Mouse (Mus musculus) ES-E14 (cell line): ENCODE data around the gene Tmem97. TPM values are rescaled to one million over a fixed set of nuclear protein-coding genes. Genes with fewer than 3 reads are reported as not detected.
"Not testable (repeated sequence)": the region's sequence is repeated elsewhere in the genome, so short reads cannot be mapped to it uniquely, and the experiment has no call there.

Source experiments
- DNase-seq: peaks from one replicate; pipeline ENCODE4 v3.0.0-alpha.2; 2013; ENCODE audit warnings: low read depth, low spot score
- H3K27ac ChIP-seq: 2 replicates; pipeline ENCODE4 v1.5.1; 2012; ENCODE audit warnings: low read depth, mild to moderate bottlenecking, low read length, moderate library complexity, mixed read lengths; ENCODE audit not compliant: poor library complexity, insufficient read depth, severe bottlenecking
- H3K36me3 ChIP-seq: 2 replicates; pipeline ENCODE4 v1.6.1; 2012; ENCODE audit warnings: mild to moderate bottlenecking, low read length, moderate library complexity, mixed read lengths; ENCODE audit not compliant: control insufficient read depth, poor library complexity, insufficient read depth, severe bottlenecking
- H3K4me1 ChIP-seq, 2 experiments: fragments of 150-350 bp in 1 of 2; sonication (generic) in 1 of 2; 2 replicates each; pipeline ENCODE4 v1.6.1; 2012; ENCODE audit warnings: low read length in 2 of 2, mild to moderate bottlenecking in 1 of 2, mixed read lengths in 1 of 2; ENCODE audit not compliant: control insufficient read depth in 2 of 2, insufficient read depth in 2 of 2, poor library complexity in 1 of 2
- H3K4me3 ChIP-seq, 2 experiments: fragments of 150-350 bp in 1 of 2; sonication (generic) in 1 of 2; 2 replicates each; pipeline ENCODE4 v1.5.1; 2012; ENCODE audit warnings: low read length in 2 of 2, low read depth in 1 of 2, mild to moderate bottlenecking in 1 of 2, mixed read lengths in 1 of 2; ENCODE audit not compliant: insufficient read depth in 1 of 2, poor library complexity in 1 of 2, severe bottlenecking in 1 of 2
- H3K9ac ChIP-seq: 2 replicates; pipeline ENCODE4 v1.6.1; 2012; ENCODE audit warnings: low read depth, mild to moderate bottlenecking, low read length, mixed read lengths; ENCODE audit not compliant: poor library complexity, insufficient read depth, severe bottlenecking
- H3K9me3 ChIP-seq: fragments of 150-350 bp; sonication (generic); 2 replicates; pipeline ENCODE4 v1.6.1; 2012; ENCODE audit warnings: low read depth, mild to moderate bottlenecking, low read length; ENCODE audit not compliant: control insufficient read depth, insufficient read depth
- CHD2 ChIP-seq: IDR thresholded peaks from 2 replicates; pipeline ENCODE4 v1.6.1; 2014; ENCODE audit warnings: mild to moderate bottlenecking, low read depth, low read length, inconsistent platforms
- HCFC1 ChIP-seq: IDR thresholded peaks from 2 replicates; pipeline ENCODE4 v1.6.1; 2012; ENCODE audit warnings: low read length, inconsistent platforms, borderline replicate concordance; ENCODE audit not compliant: insufficient read depth
- MAFK ChIP-seq: IDR thresholded peaks from 2 replicates; pipeline ENCODE4 v1.6.1; 2014; ENCODE audit warnings: mild to moderate bottlenecking, low read depth, low read length, inconsistent platforms; ENCODE audit not compliant: insufficient read depth
- ZC3H11A ChIP-seq: IDR thresholded peaks from 2 replicates; pipeline ENCODE4 v1.6.1; 2012; ENCODE audit warnings: low read depth, mild to moderate bottlenecking, inconsistent platforms, low read length, borderline replicate concordance
- ZNF384 ChIP-seq: IDR thresholded peaks from 2 replicates; pipeline ENCODE4 v1.6.1; 2012; ENCODE audit warnings: low read depth, low read length, inconsistent platforms
- in situ Hi-C, 2 experiments: fragments of 600-800 bp; cut with MboI; formaldehyde crosslinking; loops; one replicate each; pipeline ENCODE4 v1.15.1; 2025; ENCODE audit warnings: low sequenced_read_pairs in 2 of 2, inconsistent platforms in 1 of 2; ENCODE audit not compliant: unreplicated experiment in 2 of 2
- total RNA-seq: library from RNA; depleted of rRNA; stranded (reverse); fragments of 300-350 nt; gene quantifications from 2 replicates; pipeline ENCODE4 v1.2.3, GENCODE M21; 2012

Tmem97 gene
- total RNA-seq, 1 experiment = 248 TPM

DNA sequence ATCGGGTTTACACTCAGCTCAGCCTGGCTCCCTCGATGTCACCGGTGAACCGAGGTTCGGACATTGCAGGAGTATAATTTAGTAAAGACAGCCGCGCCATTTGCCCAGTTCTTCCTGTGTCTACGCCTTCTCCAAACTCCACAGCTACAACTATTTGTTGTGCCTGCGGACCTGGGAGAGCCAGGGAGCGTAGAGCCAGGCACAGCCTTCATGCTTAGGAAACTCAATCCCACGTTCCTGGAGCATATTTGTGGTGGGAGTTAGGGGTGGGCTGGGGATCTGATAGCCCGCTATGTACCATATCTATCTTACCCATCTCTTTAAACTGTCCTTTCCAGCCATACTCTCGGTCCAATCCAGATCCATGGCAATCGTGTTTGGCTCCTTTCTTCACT lies 13.9 kb downstream of the Tmem97 start:
- TF ChIP-seq ZNF384 (no peak), ZC3H11A (no peak), CHD2 (no peak), HCFC1 (no peak), MAFK (no peak)
- Histone ChIP-seq H3K4me3 (peak overlapping the region; percentile 83), H3K27ac (no peak overlapping the region), H3K36me3 (peaks cover 17% of the 10 kb centered on the region), H3K9ac (peak overlapping the region; percentile 87), H3K4me1 (0 out of 4 replicates have a peak, but pooled peaks cover 0 to 2% of the 10 kb centered on the region in 2 experiments), H3K9me3 (no peaks in the 10 kb centered on the region)
- DNase-seq = no peak
- in situ Hi-C loops = no loop called here

- DNase-seq = peak; percentile 99
- TF ChIP-seq ZNF384 (no peak), MAFK (no peak), CHD2 (peak; percentile 90), ZC3H11A (no peak), HCFC1 (peak; percentile 96)
- Histone ChIP-seq H3K4me3 (peak within 1 kb of the TSS; percentile 83), H3K36me3 (peaks cover 14% of the 10 kb centered on the region), H3K4me1 (0 out of 4 replicates have a peak, but pooled peaks cover 0 to 2% of the 10 kb centered on the region in 2 experiments), H3K27ac (0 out of 2 replicates have a peak within 1 kb of the TSS, but pooled peaks have one; percentile 25), H3K9ac (peak within 1 kb of the TSS; percentile 89), H3K9me3 (no peaks in the 10 kb centered on the region)
- in situ Hi-C loops = no loop called here
Measured at GRCm38 (mm10) chr11:78536080-78536689, 14.4 kb downstream of the Tmem97 start, which contains the start of the genes Tnfaip1 and Ift20. Tnfaip1 (minus strand) TSS chr11:78536332. Ift20 (plus strand) TSS chr11:78536361.

- 0 out of 2 replicates have a peak overlapping the region, but pooled peaks have one; percentile 25 for H3K27ac ChIP-seq
- peak overlapping the region; percentile 83 for H3K4me3 ChIP-seq
- peaks cover 9% of the 10 kb centered on the region for H3K36me3 ChIP-seq
- no peaks in the 10 kb centered on the region for H3K9me3 ChIP-seq
- DNase-seq = peak; percentile 47
- H3K9ac ChIP-seq = peak overlapping the region; percentile 89
- in situ Hi-C loops = no loop called here
- TF ChIP-seq ZC3H11A = no peak
- no peak for TF ChIP-seq ZNF384
- no peak for TF ChIP-seq CHD2
- TF ChIP-seq MAFK = no peak
- no peak for TF ChIP-seq HCFC1
- H3K4me1 ChIP-seq = 0 out of 4 replicates have a peak, but pooled peaks cover 0 to 2% of the 10 kb centered on the region in 2 experiments
Measured at GRCm38 (mm10) chr11:78535376-78536079, 15.0 kb downstream of the Tmem97 start.

DNA sequence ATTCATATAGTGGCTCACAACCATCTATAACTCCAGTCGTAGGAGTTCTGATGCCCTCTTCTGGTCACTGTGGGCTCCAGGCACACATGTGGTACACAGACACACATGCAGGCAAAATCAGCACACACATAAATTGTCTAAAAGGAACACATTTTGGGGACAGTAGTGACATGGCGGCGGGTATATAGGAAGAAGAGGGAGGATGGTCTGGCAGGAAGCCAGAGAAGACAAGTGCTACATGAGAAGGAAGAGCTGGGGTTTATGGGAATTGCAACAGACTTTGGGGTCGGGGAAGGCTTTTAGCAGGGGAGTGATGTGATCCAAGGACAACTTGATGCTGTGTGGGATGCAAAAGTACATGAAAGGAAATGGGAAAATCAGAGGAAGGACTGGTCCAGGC lies 16.1 kb downstream of the Tmem97 start:
- no peak for TF ChIP-seq MAFK
- TF ChIP-seq HCFC1 = no peak
- TF ChIP-seq ZC3H11A = no peak
- no peak for TF ChIP-seq ZNF384
- TF ChIP-seq CHD2 = no peak
- in situ Hi-C loops = no loop called here

DNA sequence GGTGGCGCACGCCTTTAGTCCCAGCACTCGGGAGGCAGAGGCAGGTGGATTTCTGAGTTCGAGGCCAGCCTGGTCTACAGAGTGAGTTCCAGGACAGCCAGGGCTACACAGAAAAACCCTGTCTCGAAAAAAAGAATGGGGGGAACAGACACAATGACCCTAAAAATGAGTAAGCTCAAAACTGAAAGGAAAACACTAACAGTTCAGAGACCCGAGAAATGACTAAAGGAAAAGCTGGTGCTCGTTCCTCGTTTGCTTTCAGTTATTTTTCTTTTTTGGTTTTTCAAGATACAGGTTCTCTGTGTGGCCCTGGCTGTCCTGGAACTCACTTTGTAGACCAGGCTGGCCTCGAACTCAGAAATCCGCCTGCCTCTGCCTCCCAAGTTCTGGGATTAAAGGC lies 19.1 kb downstream of the Tmem97 start:
- DNase-seq, H3K9me3 ChIP-seq, in situ Hi-C loops: not testable (repeated sequence)

More for the DNA sequence above, 16.1 kb downstream of the Tmem97 start:
- no peaks in the 10 kb centered on the region for H3K9me3 ChIP-seq
- no peak for DNase-seq
- peaks cover 10% of the 10 kb centered on the region for H3K36me3 ChIP-seq
- no peak overlapping the region for H3K4me3 ChIP-seq
- 0 out of 4 replicates have a peak, but pooled peaks cover 0 to 2% of the 10 kb centered on the region in 2 experiments for H3K4me1 ChIP-seq
- no peak overlapping the region; the same call in 1 of the 2 replicates for H3K9ac ChIP-seq
- no peak overlapping the region for H3K27ac ChIP-seq

More for the DNA sequence above, 19.1 kb downstream of the Tmem97 start:
- not testable (repeated sequence) for H3K27ac ChIP-seq, H3K9ac ChIP-seq, H3K4me3 ChIP-seq, H3K4me1 ChIP-seq
- peaks cover 26% of the 10 kb centered on the region for H3K36me3 ChIP-seq
